ENCODE assay signal across 11 mouse cellular contexts in the genomic region with DNA sequence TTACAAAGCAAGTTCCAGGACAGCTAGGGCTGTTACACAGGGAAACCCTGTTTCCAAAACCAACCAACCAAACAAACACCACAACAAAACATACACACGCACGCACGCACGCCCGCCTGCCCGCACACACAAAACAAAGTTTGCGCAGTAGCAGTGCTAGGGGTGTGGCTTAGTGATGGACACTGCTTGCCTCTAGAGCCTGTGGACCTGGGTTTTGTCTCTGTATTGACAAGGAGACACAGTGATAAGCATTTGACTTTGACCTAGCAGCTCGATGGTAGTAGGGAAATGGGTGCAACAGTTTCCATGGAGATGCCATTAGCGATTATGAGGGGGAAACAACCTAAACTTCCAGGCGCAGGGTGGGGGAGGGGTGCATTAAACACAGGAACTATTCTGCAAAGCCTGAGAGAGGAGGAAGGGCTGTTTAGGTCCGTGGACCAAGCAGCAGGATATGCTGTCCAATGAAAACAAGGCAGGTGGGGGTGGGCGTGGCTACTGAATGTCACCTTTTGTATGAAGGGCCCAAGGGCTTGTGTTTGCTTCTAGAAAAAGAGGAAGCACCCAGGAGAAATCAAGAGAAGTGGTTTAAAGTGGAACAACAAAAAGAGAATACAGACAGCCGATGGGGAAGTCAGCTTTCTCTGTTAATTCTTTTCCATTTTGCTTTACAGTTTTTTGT. TPM values are rescaled to one million over a fixed set of nuclear protein-coding genes. Genes with fewer than 3 reads are reported as not detected.
DNase-seq lines count a peak whose midpoint lies in the region; ATAC-seq lines count a peak whose summit lies in the region.
"Had no signal": no experiment of that assay in that cellular context is flagged by ENCODE, and none has a peak within 500 bp of the region (broad histone marks: within the 10 kb centered on the region; RNA-seq: fewer than 3 reads in every experiment).

No protein-coding gene starts in this region.

- H3K27me3 ChIP-seq in heart, embryonic 16.5 days (ENCODE audit: control insufficient read depth, insufficient read depth, low read length), result no peaks in the 10 kb centered on the region
- H3K27me3 ChIP-seq in intestine, embryonic 16.5 days (replicated peaks; ENCODE audit: control insufficient read depth, insufficient read depth, low read length), result no peaks in the 10 kb centered on the region
- H3K27me3 ChIP-seq: heart, embryonic 13.5 days; neural tube, embryonic 12.5 days; Patski had no signal

- peaks cover 7% of the 10 kb centered on the region for H3K4me1 ChIP-seq in heart, embryonic 16.5 days (ENCODE audit: control insufficient read depth, insufficient read depth, low read length)
- peaks cover 4% of the 10 kb centered on the region; the same call in 1 of the 2 replicates for H3K4me1 ChIP-seq in intestine, embryonic 16.5 days (ENCODE audit: control insufficient read depth, insufficient read depth, low read length)

- DNase-seq in heart, postnatal 10 days, result no peak
- DNase-seq in lung, postnatal 25 days (ENCODE audit: low spot score), result peak; percentile 71
- DNase-seq in thymus, postnatal 10 days (ENCODE audit: low spot score in 2 of 2), result peak; percentile 40 to 51
- DNase-seq in cerebellum, postnatal 4 days (ENCODE audit: low spot score in 2 of 2), result no peak
- no peak for DNase-seq in layer of hippocampus, adult 8-10 months (ENCODE audit: low spot score in 2 of 2)
- DNase-seq in cerebellum, postnatal 14 days, result no peak

- no peak overlapping the region for H3K27ac ChIP-seq in heart, embryonic 16.5 days (ENCODE audit: low read length)
- H3K27ac ChIP-seq in intestine, embryonic 16.5 days (ENCODE audit: low read length), result peak overlapping the region; percentile 50; the same call in 1 of the 2 replicates
- H3K27ac ChIP-seq: heart, embryonic 13.5 days; neural tube, embryonic 12.5 days had no signal

- 59% methylated on average over 13 of the region's 13 CpGs for WGBS in heart, embryonic 16.5 days
- WGBS in intestine, embryonic 16.5 days, result 49% methylated on average over 13 of the region's 13 CpGs

- no peaks in the 10 kb centered on the region for H3K36me3 ChIP-seq in heart, embryonic 16.5 days (ENCODE audit: control insufficient read depth, insufficient read depth)
- no peaks in the 10 kb centered on the region for H3K36me3 ChIP-seq in intestine, embryonic 16.5 days (ENCODE audit: control insufficient read depth, insufficient read depth, low read length)
- H3K36me3 ChIP-seq: heart, embryonic 13.5 days; neural tube, embryonic 12.5 days had no signal

- H3K4me2 ChIP-seq in heart, embryonic 16.5 days (ENCODE audit: low read depth, low read length), result no peak overlapping the region
- H3K4me2 ChIP-seq in intestine, embryonic 16.5 days (ENCODE audit: low read depth, low read length), result no peak overlapping the region
- H3K4me2 ChIP-seq: heart, embryonic 13.5 days; neural tube, embryonic 12.5 days had no signal

- peak; percentile 38; the same call in 1 of the 2 replicates for ATAC-seq in heart, embryonic 16.5 days (replicated peaks; ENCODE audit: extremely low read depth, insufficient read depth, low FRiP score)
- ATAC-seq in intestine, embryonic 16.5 days, result peak; percentile 94
- ATAC-seq: Patski had no signal

- H3K9me3 ChIP-seq in heart, embryonic 16.5 days (replicated peaks; ENCODE audit: control insufficient read depth, low read length), result no peaks in the 10 kb centered on the region
- H3K9me3 ChIP-seq in intestine, embryonic 16.5 days (ENCODE audit: control insufficient read depth, low read length), result 0 out of 2 replicates have a peak, but pooled peaks cover under 1% of the 10 kb centered on the region
- H3K9me3 ChIP-seq: heart, embryonic 13.5 days; neural tube, embryonic 12.5 days had no signal

- no peak overlapping the region for H3K9ac ChIP-seq in heart, embryonic 16.5 days (ENCODE audit: low read length)
- H3K9ac ChIP-seq in intestine, embryonic 16.5 days (ENCODE audit: low read depth, low read length), result no peak overlapping the region
- H3K9ac ChIP-seq: heart, embryonic 13.5 days; neural tube, embryonic 12.5 days had no signal

- intact Hi-C loops in heart, postnatal 10 days (cut with DNase I), result no loop called here

- H3K4me3 ChIP-seq in heart, embryonic 16.5 days (ENCODE audit: low read length), result no peak overlapping the region
- H3K4me3 ChIP-seq in intestine, embryonic 16.5 days (ENCODE audit: low read length), result no peak overlapping the region
- H3K4me3 ChIP-seq: heart, embryonic 13.5 days; neural tube, embryonic 12.5 days had no signal

RNA-seq across cellular contexts. Expression of a gene that starts 23.4 kb away (rescaled TPM):
- polyA plus RNA-seq in heart, embryonic 16.5 days (2015; fragmentation: Nextera tagmentation; extraction: Ambion mirVana), result 36.0 and 40.2 TPM in 2 replicates
- total RNA-seq in heart, postnatal 10 days (2021), result 10 to 100 TPM; 48.7 to 55.5 TPM
- polyA plus RNA-seq in intestine, embryonic 16.5 days (2015; fragmentation: Nextera tagmentation; extraction: Ambion mirVana), result 57.3 and 61.6 TPM in 2 replicates
- total RNA-seq in layer of hippocampus, adult 8-10 months (2022), result 100 to 1,000 TPM; 128 to 162 (median 147) TPM

Comparison
In these comparisons a context has a peak if more than half of its experiments do, and no peak if none do; other contexts are left out.
1. DNase-seq: peak in lung, postnatal 25 days (single experiment) and thymus, postnatal 10 days (2 of 2); none in heart, postnatal 10 days (0 of 2), cerebellum, postnatal 4 days (0 of 2), layer of hippocampus, adult 8-10 months (0 of 2) and cerebellum, postnatal 14 days (0 of 2).